Mouse (Mus musculus) liver, postnatal 0 days (tissue): ENCODE results near the gene Fgr.

Experiments used
- CTCF ChIP-seq: sonication (generic); IDR thresholded peaks from 2 replicates; pipeline ENCODE4 v1.5.1; 2016; ENCODE audit warnings: antibody characterized with exemption, low read depth
- EP300 ChIP-seq: IDR thresholded peaks from 2 replicates; pipeline ENCODE4 v1.6.1; 2016; ENCODE audit warnings: antibody characterized with exemption, low read depth, mild to moderate bottlenecking

DNA sequence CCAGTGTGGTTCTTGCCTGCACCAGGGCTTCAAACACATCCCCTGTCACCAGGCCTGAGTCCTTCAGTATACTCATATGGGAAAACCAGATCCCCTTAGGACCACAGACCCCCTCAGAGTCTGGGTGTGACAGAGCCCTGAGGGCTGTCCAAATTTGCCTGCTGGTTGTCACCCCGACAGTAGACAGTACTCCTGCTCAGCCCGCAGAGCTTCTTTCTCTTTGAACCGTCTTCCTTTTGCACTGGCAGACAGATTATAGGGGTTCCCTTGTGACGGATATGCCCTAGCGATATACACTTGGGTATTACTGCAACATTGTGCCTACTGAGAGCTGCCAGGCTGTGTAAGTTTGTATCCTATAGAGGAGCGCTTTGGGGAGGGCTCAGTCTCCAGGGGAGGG is 7.7 kb downstream of the Fgr start:
- TF ChIP-seq CTCF (no peak), EP300 (no peak)
